Mouse (Mus musculus): ENCODE measurements around the gene Gm3646. TPM values are rescaled to one million over a fixed set of nuclear protein-coding genes. Genes with fewer than 3 reads are reported as not detected.

The Gm3646 gene
- polyA plus RNA-seq, 1 experiment: not detected

DNA sequence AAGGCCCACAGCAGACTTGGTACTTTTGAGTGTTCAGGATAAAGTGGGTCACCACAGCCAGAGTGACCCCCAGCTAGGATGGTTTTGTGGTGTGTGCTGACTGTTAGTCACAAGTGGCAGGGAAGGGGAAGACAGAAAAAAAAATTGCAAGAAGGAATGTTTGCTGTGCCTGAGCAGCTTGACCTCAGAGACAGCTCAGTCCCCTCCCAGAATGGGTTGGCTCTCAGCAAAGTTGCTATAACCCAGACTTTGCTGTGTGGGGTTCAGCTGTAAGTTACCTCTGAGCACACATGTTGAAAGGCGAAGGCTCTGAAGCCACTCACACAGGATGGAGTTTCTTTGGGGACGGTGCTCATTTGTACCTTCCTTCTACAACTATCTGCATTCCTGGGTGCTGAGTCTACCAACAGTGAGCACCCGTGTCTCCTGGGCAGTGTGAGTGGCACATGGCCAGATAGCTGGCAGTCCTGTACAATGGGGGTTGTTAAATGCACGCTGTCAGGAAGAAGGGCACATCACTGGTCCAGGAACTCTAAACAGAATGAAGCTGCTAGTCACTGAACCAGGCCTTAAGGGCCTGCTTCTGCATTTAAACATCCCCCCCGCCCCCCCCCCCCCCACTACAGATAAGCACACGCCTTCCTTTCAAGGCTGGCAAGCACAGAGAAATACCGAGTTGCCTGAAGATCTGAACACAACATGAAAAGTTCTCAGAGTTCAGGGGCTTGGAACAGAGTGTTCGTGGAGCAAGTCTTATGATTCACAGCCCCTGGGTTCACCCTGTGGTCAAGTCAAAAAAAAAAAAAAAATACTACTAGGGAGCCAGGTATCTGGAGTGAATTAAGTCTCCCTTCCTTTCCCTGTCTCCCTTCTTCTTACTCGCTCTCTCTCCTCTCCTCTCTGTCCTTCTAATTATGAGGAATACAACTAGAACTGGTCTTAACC lies 45.6 kb downstream of the Gm3646 start:
- DNase-seq (ENCODE audit: low read depth): no peak
- TF ChIP-seq CTCF (IDR thresholded peaks at IDR 0.05; ENCODE audit: borderline replicate concordance, extremely low read depth, insufficient read depth, insufficient read length) (no peak), POLR2A (IDR thresholded peaks at IDR 0.05; ENCODE audit: borderline replicate concordance, extremely low read depth, insufficient read depth, insufficient read length, poor library complexity, severe bottlenecking) (no peak)

DNA sequence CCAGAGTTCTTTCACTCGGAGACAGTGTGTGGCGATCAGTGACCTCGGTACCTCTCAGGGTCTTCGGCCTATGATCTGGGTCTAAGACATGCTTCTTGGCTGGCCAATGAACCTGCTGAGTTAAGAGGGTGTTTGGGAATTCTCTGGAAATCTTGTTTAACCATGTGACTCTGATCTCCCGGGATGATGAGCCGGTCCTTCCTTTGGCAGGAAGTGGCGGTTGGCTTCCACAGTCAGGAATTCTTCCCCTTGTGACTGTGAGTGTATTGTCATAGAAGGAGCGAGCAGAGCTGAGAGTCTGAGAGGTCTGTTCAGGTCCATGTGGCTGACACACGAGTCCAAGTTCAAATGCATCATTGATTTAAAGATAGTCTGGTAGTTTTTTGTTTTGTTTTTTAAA lies 46.9 kb downstream of the Gm3646 start:
- DNase-seq (ENCODE audit: low read depth): no peak
- TF ChIP-seq POLR2A (IDR thresholded peaks at IDR 0.05; ENCODE audit: borderline replicate concordance, extremely low read depth, insufficient read depth, insufficient read length, poor library complexity, severe bottlenecking) (no peak), CTCF (IDR thresholded peaks at IDR 0.05; ENCODE audit: borderline replicate concordance, extremely low read depth, insufficient read depth, insufficient read length) (no peak)

DNA sequence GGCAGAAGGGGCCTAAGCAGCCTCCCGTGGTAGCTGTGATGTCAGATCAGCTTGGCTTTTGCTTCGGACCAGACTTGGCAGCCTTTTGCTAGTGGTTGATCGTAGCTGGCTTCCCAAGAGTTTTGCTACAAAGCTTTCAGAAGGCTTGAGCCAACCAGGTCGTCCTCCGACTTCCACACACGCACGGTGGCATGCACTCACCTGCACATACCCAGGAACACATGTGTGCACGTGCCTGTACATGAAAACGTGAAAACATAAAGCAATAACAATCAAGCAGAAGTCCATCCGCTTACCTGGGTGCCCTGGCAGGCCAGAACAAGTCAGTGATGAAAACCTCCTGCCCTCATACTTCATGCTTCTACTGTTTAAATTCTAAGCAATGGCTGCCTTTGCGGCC lies 48.2 kb downstream of the Gm3646 start:
- no peak for DNase-seq (ENCODE audit: low read depth)
- TF ChIP-seq CTCF (IDR thresholded peaks at IDR 0.05; ENCODE audit: borderline replicate concordance, extremely low read depth, insufficient read depth, insufficient read length): no peak
- no peak for TF ChIP-seq POLR2A (IDR thresholded peaks at IDR 0.05; ENCODE audit: borderline replicate concordance, extremely low read depth, insufficient read depth, insufficient read length, poor library complexity, severe bottlenecking)

DNA sequence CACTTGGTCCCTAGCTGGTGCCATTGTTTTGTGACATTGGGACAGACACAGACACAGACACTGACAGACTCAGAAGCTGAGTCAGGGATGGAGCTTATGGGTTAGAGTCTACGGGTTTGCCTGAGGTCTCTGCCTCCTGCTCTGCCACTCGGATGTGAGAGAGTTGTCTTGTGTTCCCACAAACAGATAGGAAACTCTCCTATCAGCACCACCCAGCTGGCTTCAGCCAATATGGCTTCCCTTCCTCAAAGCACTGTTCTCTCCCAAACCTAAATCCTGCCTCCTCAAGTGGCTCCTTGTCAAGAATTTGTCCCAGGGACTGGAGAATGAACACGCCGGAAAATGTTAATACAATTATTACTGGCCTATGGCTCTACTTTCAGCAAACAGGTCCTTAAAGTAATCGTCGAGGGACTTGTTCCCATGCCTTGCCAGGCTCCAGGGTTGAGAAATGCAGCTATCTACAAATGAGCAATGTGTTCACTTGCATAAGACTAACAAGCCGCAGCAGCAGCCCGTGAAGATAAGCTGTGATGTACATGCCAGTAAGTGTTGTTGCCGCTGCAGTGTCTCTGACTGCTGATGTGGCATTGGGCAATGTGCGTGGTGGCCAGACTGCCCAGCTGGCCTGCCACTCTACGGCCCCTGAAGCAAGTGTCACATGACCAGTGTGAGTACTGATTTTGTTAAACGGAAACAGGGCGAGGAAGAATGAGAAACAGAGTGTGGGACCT lies 50.7 kb downstream of the Gm3646 start:
- no peak for TF ChIP-seq CTCF (IDR thresholded peaks at IDR 0.05; ENCODE audit: borderline replicate concordance, extremely low read depth, insufficient read depth, insufficient read length)
- no peak for DNase-seq (ENCODE audit: low read depth)

Other genes with a start within 250 kb of the Gm3646 start
- 21.9 and 24.4 TPM in 2 replicates for gene Rnf149, start 227.9 kb downstream of the Gm3646 start, polyA plus RNA-seq (2012; rRNA removed)
- 1.4 and 4.7 TPM in 2 replicates for gene Creg2, start 153.9 kb downstream of the Gm3646 start, polyA plus RNA-seq (2012; rRNA removed)
- 0.22 and 0.25 TPM in 2 replicates for gene Rfx8, start 84.3 kb downstream of the Gm3646 start, polyA plus RNA-seq (2012; rRNA removed)
- gene Map4k4, start 95.6 kb upstream of the Gm3646 start, polyA plus RNA-seq (2012; rRNA removed): 358 and 424 TPM in 2 replicates

All from brain, embryonic 14.5 days (tissue).